In genomic region chrX:167088438-167088837, GRCm38 (mm10) we compare ENCODE assay signal across 21 mouse cellular contexts.
DNase-seq lines count a peak whose midpoint lies in the region; ATAC-seq and TF ChIP-seq lines count a peak whose summit lies in the region.
"Had no signal": no experiment of that assay in that cellular context is flagged by ENCODE, and none has a peak within 500 bp of the region (broad histone marks: within the 10 kb centered on the region; RNA-seq: fewer than 3 reads in every experiment).

No protein-coding gene starts in this region.

- no peak overlapping the region for H3K4me2 ChIP-seq in heart, embryonic 13.5 days
- H3K4me2 ChIP-seq: embryonic facial prominence, embryonic 13.5 days; forebrain, embryonic 12.5 days; hindbrain, embryonic 13.5 days; limb, embryonic 13.5 days; liver, embryonic 12.5 days; midbrain, embryonic 11.5 days had no signal

- TF ChIP-seq CTCF in gastrocnemius, adult 2 months (IDR thresholded peaks at IDR 0.05): no peak
- no peak for TF ChIP-seq CTCF in spleen, adult 2 months (IDR thresholded peaks at IDR 0.05; ENCODE audit: extremely low read depth, insufficient read depth, insufficient read length, insufficient replicate concordance)

- 16% methylated on average over 2 of the region's 2 CpGs for WGBS in heart, embryonic 13.5 days
- WGBS in spleen, adult 2 months: 28% methylated on average over 2 of the region's 2 CpGs

- no peaks in the 10 kb centered on the region for H3K36me3 ChIP-seq in heart, embryonic 13.5 days
- H3K36me3 ChIP-seq in spleen, adult 2 months (ENCODE audit: control insufficient read depth, insufficient read depth, low read length): no peaks in the 10 kb centered on the region
- H3K36me3 ChIP-seq: embryonic facial prominence, embryonic 13.5 days; forebrain, embryonic 12.5 days; hindbrain, embryonic 13.5 days; limb, embryonic 13.5 days; liver, embryonic 12.5 days had no signal

- H3K4me1 ChIP-seq in heart, embryonic 13.5 days: peaks cover 10% of the 10 kb centered on the region
- H3K4me1 ChIP-seq in spleen, adult 2 months (ENCODE audit: control insufficient read depth, insufficient read depth, insufficient read length): peaks cover 8% of the 10 kb centered on the region; the same call in 1 of the 2 replicates
- H3K4me1 ChIP-seq: embryonic facial prominence, embryonic 13.5 days; forebrain, embryonic 12.5 days; hindbrain, embryonic 13.5 days; limb, embryonic 13.5 days; liver, embryonic 12.5 days had no signal

- H3K27ac ChIP-seq in gastrocnemius, adult 2 months: peak overlapping the region; percentile 68
- H3K27ac ChIP-seq in heart, embryonic 13.5 days (replicated peaks): peak overlapping the region; percentile 53
- H3K27ac ChIP-seq in spleen, adult 2 months (ENCODE audit: insufficient read depth, low read length): peak overlapping the region; percentile 50
- H3K27ac ChIP-seq: embryonic facial prominence, embryonic 13.5 days; forebrain, embryonic 12.5 days; hindbrain, embryonic 13.5 days; limb, embryonic 13.5 days; liver, embryonic 12.5 days had no signal

- H3K9me3 ChIP-seq in heart, embryonic 13.5 days: no peaks in the 10 kb centered on the region
- H3K9me3 ChIP-seq: embryonic facial prominence, embryonic 13.5 days; forebrain, embryonic 12.5 days; hindbrain, embryonic 13.5 days; limb, embryonic 13.5 days; liver, embryonic 12.5 days had no signal

- H3K9ac ChIP-seq in heart, embryonic 13.5 days: no peak overlapping the region
- H3K9ac ChIP-seq: embryonic facial prominence, embryonic 13.5 days; forebrain, embryonic 12.5 days; hindbrain, embryonic 13.5 days; limb, embryonic 13.5 days; liver, embryonic 12.5 days had no signal

- no peak overlapping the region for H3K4me3 ChIP-seq in gastrocnemius, adult 2 months
- H3K4me3 ChIP-seq in heart, embryonic 13.5 days: no peak overlapping the region
- H3K4me3 ChIP-seq in spleen, adult 2 months (ENCODE audit: extremely low read depth, insufficient read depth, insufficient read length): no peak overlapping the region
- H3K4me3 ChIP-seq: embryonic facial prominence, embryonic 13.5 days; erythroblast, embryonic 14.5 days; forebrain, embryonic 12.5 days; hindbrain, embryonic 13.5 days; limb, embryonic 13.5 days; liver, embryonic 12.5 days had no signal

- no peak for ATAC-seq in heart, embryonic 13.5 days (ENCODE audit: extremely low read depth, insufficient number of reproducible peaks, low FRiP score, low TSS enrichment)
- ATAC-seq: liver, embryonic 12.5 days had no signal

- no peak for TF ChIP-seq POLR2A in spleen, adult 2 months (IDR thresholded peaks at IDR 0.05; ENCODE audit: low read depth, low read length)

- DNase-seq in gastrocnemius, adult 2 months: no peak
- DNase-seq in gastrocnemius, postnatal 14 days: no peak
- DNase-seq in heart, adult 9 months (ENCODE audit: low spot score in 2 of 2): no peak
- DNase-seq in spleen, adult 2 months (ENCODE audit: low read depth in 1 of 2, low spot score in 2 of 2): no peak
- DNase-seq in spleen, postnatal 10 days (ENCODE audit: low spot score in 2 of 2): no peak
- no peak for DNase-seq in lung, postnatal 10 days
- DNase-seq in right cerebral cortex, postnatal 36 days (ENCODE audit: low spot score in 2 of 2): no peak
- DNase-seq: adrenal gland, adult 2 months; cerebellum, adult 2 months; cerebellum, postnatal 36 days; kidney, postnatal 25 days; lung, postnatal 14 days; spleen, adult 18-20 months had no signal

- H3K27me3 ChIP-seq in heart, embryonic 13.5 days (replicated peaks): no peaks in the 10 kb centered on the region
- no peaks in the 10 kb centered on the region for H3K27me3 ChIP-seq in spleen, adult 2 months (ENCODE audit: control insufficient read depth, insufficient read depth, low read length)
- H3K27me3 ChIP-seq: liver, embryonic 12.5 days had no signal

- intact Hi-C loops in gastrocnemius, adult 2 months (cut with DNase I): loop anchor here (10.0 kb wide), 1 partner anchor 116 kb away; the partner anchor contains the start of gene Tmsb4x
- intact Hi-C loops in gastrocnemius, postnatal 14 days (cut with DNase I; ENCODE audit: low total_unique reads): no loop called here
